8 mouse cellular contexts compared by ENCODE assay signal in genomic region chr2:169035315-169035714, GRCm38 (mm10).
A peak's percentile ranks its signal among the peaks of the same experiment; 100 is the strongest.
DNase-seq lines count a peak whose midpoint lies in the region; TF ChIP-seq lines count a peak whose summit lies in the region.

No protein-coding gene starts in this region.

- no peaks in the 10 kb centered on the region for H3K36me3 ChIP-seq in embryonic facial prominence, embryonic 10.5 days (replicated peaks)

- H3K27me3 ChIP-seq in embryonic facial prominence, embryonic 10.5 days (replicated peaks; ENCODE audit: low read depth, poor library complexity, severe bottlenecking): no peaks in the 10 kb centered on the region

- H3K27ac ChIP-seq in embryonic facial prominence, embryonic 10.5 days (replicated peaks): no peak overlapping the region
- no peak overlapping the region for H3K27ac ChIP-seq in olfactory bulb, adult 2 months (ENCODE audit: insufficient read depth, low read depth, low read length)

- H3K4me3 ChIP-seq in embryonic facial prominence, embryonic 10.5 days: no peak overlapping the region
- no peak overlapping the region for H3K4me3 ChIP-seq in olfactory bulb, adult 2 months (ENCODE audit: insufficient read depth, low read depth, low read length)

- DNase-seq in heart, postnatal 4 days: peak; percentile 24
- DNase-seq in heart, adult 8-10 months (ENCODE audit: low spot score): no peak
- DNase-seq in right cerebral cortex, postnatal 4 days: peak; percentile 16
- no peak for DNase-seq in right cerebral cortex, postnatal 25 days
- peak; percentile 54 for DNase-seq in embryonic facial prominence, embryonic 10.5 days (ENCODE audit: low spot score)
- no peak for DNase-seq in spleen, postnatal 4 days (ENCODE audit: low spot score in 2 of 2)
- DNase-seq in layer of hippocampus, adult 8-10 months (ENCODE audit: low spot score in 2 of 2): no peak

- H3K4me1 ChIP-seq in embryonic facial prominence, embryonic 10.5 days: peaks cover 20% of the 10 kb centered on the region
- H3K4me1 ChIP-seq in olfactory bulb, adult 2 months (ENCODE audit: control insufficient read depth, insufficient read depth, low read length): no peaks in the 10 kb centered on the region; the same call in 1 of the 2 replicates

- TF ChIP-seq CTCF in olfactory bulb, adult 2 months (IDR thresholded peaks at IDR 0.05; ENCODE audit: insufficient read depth, low read depth, low read length): peak; percentile 17; the same call in 1 of the 2 replicates

- WGBS in embryonic facial prominence, embryonic 10.5 days: 32% methylated on average over 3 of the region's 3 CpGs
- WGBS in olfactory bulb, adult 2 months: 54% methylated on average over 3 of the region's 3 CpGs

- TF ChIP-seq POLR2A in olfactory bulb, adult 2 months (IDR thresholded peaks at IDR 0.05; ENCODE audit: insufficient read depth, low read depth, low read length): no peak

- H3K9me3 ChIP-seq in embryonic facial prominence, embryonic 10.5 days: no peaks in the 10 kb centered on the region

Comparison
In these comparisons a context has a peak if more than half of its experiments do, and no peak if none do; other contexts are left out.
1. DNase-seq: peak in heart, postnatal 4 days (single experiment), right cerebral cortex, postnatal 4 days (single experiment) and embryonic facial prominence, embryonic 10.5 days (single experiment); none in heart, adult 8-10 months (single experiment), right cerebral cortex, postnatal 25 days (single experiment), spleen, postnatal 4 days (0 of 2) and layer of hippocampus, adult 8-10 months (0 of 2).